Comparison of ENCODE assay signal across 8 mouse cellular contexts in genomic region chr11:104607491-104608245, GRCm38 (mm10). TPM values are rescaled to one million over a fixed set of nuclear protein-coding genes. Genes with fewer than 3 reads are reported as not detected.
DNase-seq lines count a peak whose midpoint lies in the region; ATAC-seq and TF ChIP-seq lines count a peak whose summit lies in the region.

TSS of gene Itgb3 (plus strand) at chr11:104608000.

- H3K4me2 ChIP-seq in embryonic facial prominence, embryonic 14.5 days (ENCODE audit: low read depth, low read length) = peak within 1 kb of the TSS; percentile 90
- H3K4me2 ChIP-seq in heart, embryonic 12.5 days = peak within 1 kb of the TSS; percentile 98
- peak within 1 kb of the TSS; percentile 96 for H3K4me2 ChIP-seq in kidney, embryonic 15.5 days
- peak within 1 kb of the TSS; percentile 69 for H3K4me2 ChIP-seq in liver, embryonic 15.5 days
- H3K4me2 ChIP-seq in stomach, postnatal 0 days (replicated peaks; ENCODE audit: low read depth) = peak within 1 kb of the TSS; percentile 72

- no peak for TF ChIP-seq EP300 in stomach, postnatal 0 days (optimal IDR thresholded peaks at IDR 0.05)

- WGBS in embryonic facial prominence, embryonic 14.5 days = under 1% methylated on average over 23 of the region's 51 CpGs
- WGBS in heart, embryonic 12.5 days = under 1% methylated on average over 49 of the region's 51 CpGs
- under 1% methylated on average over 51 of the region's 51 CpGs for WGBS in kidney, embryonic 15.5 days
- WGBS in liver, embryonic 15.5 days (ENCODE audit: insufficient replicate concordance) = 1% methylated on average over 51 of the region's 51 CpGs
- 2% methylated on average over 47 of the region's 51 CpGs for WGBS in stomach, postnatal 0 days

- H3K4me3 ChIP-seq in embryonic facial prominence, embryonic 14.5 days (ENCODE audit: low read depth, low read length) = peak within 1 kb of the TSS; percentile 55
- H3K4me3 ChIP-seq in heart, embryonic 12.5 days = peak within 1 kb of the TSS; percentile 63
- H3K4me3 ChIP-seq in kidney, embryonic 15.5 days (replicated peaks) = peak within 1 kb of the TSS; percentile 59
- peak within 1 kb of the TSS; percentile 47 for H3K4me3 ChIP-seq in liver, embryonic 15.5 days (replicated peaks)
- H3K4me3 ChIP-seq in stomach, postnatal 0 days (ENCODE audit: low read depth, low read length) = peak within 1 kb of the TSS; percentile 54

- no peaks in the 10 kb centered on the region for H3K9me3 ChIP-seq in embryonic facial prominence, embryonic 14.5 days (ENCODE audit: control insufficient read depth, low read length)
- H3K9me3 ChIP-seq in heart, embryonic 12.5 days (replicated peaks) = no peaks in the 10 kb centered on the region
- no peaks in the 10 kb centered on the region for H3K9me3 ChIP-seq in kidney, embryonic 15.5 days (replicated peaks)
- no peaks in the 10 kb centered on the region for H3K9me3 ChIP-seq in liver, embryonic 15.5 days (replicated peaks)
- H3K9me3 ChIP-seq in stomach, postnatal 0 days (ENCODE audit: control insufficient read depth, low read length) = no peaks in the 10 kb centered on the region

- H3K27me3 ChIP-seq in embryonic facial prominence, embryonic 14.5 days (replicated peaks; ENCODE audit: control insufficient read depth, insufficient read depth, low read length) = peaks cover 15% of the 10 kb centered on the region
- peaks cover 10% of the 10 kb centered on the region for H3K27me3 ChIP-seq in heart, embryonic 12.5 days (replicated peaks)
- H3K27me3 ChIP-seq in kidney, embryonic 15.5 days = peaks cover 48% of the 10 kb centered on the region
- H3K27me3 ChIP-seq in liver, embryonic 15.5 days = peaks cover 67% of the 10 kb centered on the region
- H3K27me3 ChIP-seq in stomach, postnatal 0 days (ENCODE audit: control insufficient read depth, insufficient read depth, low read length) = no peaks in the 10 kb centered on the region; the same call in 1 of the 2 replicates

- no peak within 1 kb of the TSS; the same call in 1 of the 2 replicates for H3K27ac ChIP-seq in embryonic facial prominence, embryonic 14.5 days (replicated peaks; ENCODE audit: low read depth, low read length)
- peak within 1 kb of the TSS; percentile 2; the same call in 1 of the 2 replicates for H3K27ac ChIP-seq in heart, embryonic 12.5 days (ENCODE audit: poor library complexity, severe bottlenecking)
- 0 out of 2 replicates have a peak within 1 kb of the TSS, but pooled peaks have one; percentile 22 for H3K27ac ChIP-seq in kidney, embryonic 15.5 days
- H3K27ac ChIP-seq in liver, embryonic 15.5 days (replicated peaks) = no peak within 1 kb of the TSS
- H3K27ac ChIP-seq in stomach, postnatal 0 days (replicated peaks) = peak within 1 kb of the TSS; percentile 82

- peak within 1 kb of the TSS; percentile 66 for H3K9ac ChIP-seq in embryonic facial prominence, embryonic 14.5 days (ENCODE audit: low read depth, low read length)
- H3K9ac ChIP-seq in heart, embryonic 12.5 days = peak within 1 kb of the TSS; percentile 71
- peak within 1 kb of the TSS; percentile 49 for H3K9ac ChIP-seq in kidney, embryonic 15.5 days
- no peak within 1 kb of the TSS for H3K9ac ChIP-seq in liver, embryonic 15.5 days
- peak within 1 kb of the TSS; percentile 75 for H3K9ac ChIP-seq in stomach, postnatal 0 days (ENCODE audit: low read length)

- peak; percentile 87 to 88 for DNase-seq in B cell, adult 2 months
- DNase-seq in adrenal gland, postnatal 25 days = peak; percentile 83
- peak; percentile 82 for DNase-seq in embryonic facial prominence, embryonic 14.5 days (ENCODE audit: low spot score)
- DNase-seq in neural tube, embryonic 10.5 days (ENCODE audit: extremely low spot score, low spot score) = peak; percentile 83
- peak; percentile 85 for DNase-seq in stomach, postnatal 0 days (ENCODE audit: low spot score)

- peaks cover 4% of the 10 kb centered on the region; the same call in 1 of the 2 replicates for H3K4me1 ChIP-seq in embryonic facial prominence, embryonic 14.5 days (ENCODE audit: control insufficient read depth, insufficient read depth, low read length)
- peaks cover 14% of the 10 kb centered on the region for H3K4me1 ChIP-seq in heart, embryonic 12.5 days (replicated peaks)
- peaks cover 13% of the 10 kb centered on the region for H3K4me1 ChIP-seq in kidney, embryonic 15.5 days
- peaks cover 12% of the 10 kb centered on the region for H3K4me1 ChIP-seq in liver, embryonic 15.5 days (replicated peaks)
- peaks cover 3% of the 10 kb centered on the region; the same call in 1 of the 2 replicates for H3K4me1 ChIP-seq in stomach, postnatal 0 days (replicated peaks; ENCODE audit: control insufficient read depth, insufficient read depth)

- H3K36me3 ChIP-seq in embryonic facial prominence, embryonic 14.5 days (ENCODE audit: control insufficient read depth, insufficient read depth, low read length) = no peaks in the 10 kb centered on the region
- no peaks in the 10 kb centered on the region for H3K36me3 ChIP-seq in heart, embryonic 12.5 days
- no peaks in the 10 kb centered on the region for H3K36me3 ChIP-seq in kidney, embryonic 15.5 days
- no peaks in the 10 kb centered on the region for H3K36me3 ChIP-seq in liver, embryonic 15.5 days (replicated peaks)
- H3K36me3 ChIP-seq in stomach, postnatal 0 days (ENCODE audit: control insufficient read depth, insufficient read depth, low read length) = no peaks in the 10 kb centered on the region

- peak; percentile 87 for ATAC-seq in embryonic facial prominence, embryonic 14.5 days (ENCODE audit: low read depth)
- peak; percentile 79 for ATAC-seq in heart, embryonic 12.5 days (ENCODE audit: insufficient number of reproducible peaks, low FRiP score)
- ATAC-seq in kidney, embryonic 15.5 days (replicated peaks; ENCODE audit: low FRiP score) = peak; percentile 92
- ATAC-seq in liver, embryonic 15.5 days (ENCODE audit: insufficient read depth) = peak; percentile 47
- peak; percentile 87 for ATAC-seq in stomach, postnatal 0 days (ENCODE audit: low FRiP score, low TSS enrichment)

- peak; percentile 67 for TF ChIP-seq CTCF in stomach, postnatal 0 days (IDR thresholded peaks at IDR 0.05; ENCODE audit: low read depth)

RNA-seq across cellular contexts. Expression of gene Itgb3, which starts in this region (rescaled TPM):
- 5.4 and 6.1 TPM in 2 replicates for total RNA-seq in adrenal gland, postnatal 25 days (2021)
- polyA plus RNA-seq in embryonic facial prominence, embryonic 14.5 days (2014; fragmentation: Nextera tagmentation; extraction: Ambion mirVana) = 2.1 and 2.6 TPM in 2 replicates
- 9.6 and 11.9 TPM in 2 replicates for polyA plus RNA-seq in heart, embryonic 12.5 days (2016; fragmentation: Nextera tagmentation; extraction: Ambion mirVana)
- 3.4 and 3.6 TPM in 2 replicates for polyA plus RNA-seq in kidney, embryonic 15.5 days (2015; fragmentation: Nextera tagmentation; extraction: Ambion mirVana)
- polyA plus RNA-seq in liver, embryonic 15.5 days (2015; fragmentation: Nextera tagmentation; extraction: Ambion mirVana) = 12.4 and 15.0 TPM in 2 replicates
- polyA plus RNA-seq in stomach, postnatal 0 days (2015; fragmentation: Nextera tagmentation; extraction: Ambion mirVana) = 4.7 and 5.1 TPM in 2 replicates

Comparison
In these comparisons a context has a peak if more than half of its experiments do, and no peak if none do; other contexts are left out.
1. H3K27ac ChIP-seq: peak in heart, embryonic 12.5 days (single experiment), kidney, embryonic 15.5 days (single experiment) and stomach, postnatal 0 days (single experiment); none in embryonic facial prominence, embryonic 14.5 days (single experiment) and liver, embryonic 15.5 days (single experiment).
2. Peak in every context shown above with its lines, with median percentiles within 50 percentile points of each other: DNase-seq, ATAC-seq, H3K4me2 ChIP-seq and H3K4me3 ChIP-seq.